Mouse (Mus musculus) right cerebral cortex, postnatal 14 days (tissue): ENCODE measurements around the gene Sos1.
"Not testable (repeated sequence)": the region's sequence is repeated elsewhere in the genome, so short reads cannot be mapped to it uniquely, and the experiment has no call there.

Experiments used
- DNase-seq: peaks from one replicate; pipeline ENCODE4 v3.0.0; 2022

Sos1 gene

GRCm38 (mm10) chr17:80493891-80494290, 13.6 kb upstream of the Sos1 start:
- DNase-seq, result no peak

GRCm38 (mm10) chr17:80492811-80493210, 12.6 kb upstream of the Sos1 start:
- no peak for DNase-seq

- no peak for DNase-seq
Observed at GRCm38 (mm10) chr17:80492274-80492673, 12.0 kb upstream of the Sos1 start.

- DNase-seq, result no peak
Observed at GRCm38 (mm10) chr17:80490166-80490565, 9.9 kb upstream of the Sos1 start.

- no peak for DNase-seq
Observed at GRCm38 (mm10) chr17:80488918-80489317, 8.7 kb upstream of the Sos1 start.

- no peak for DNase-seq
Observed at GRCm38 (mm10) chr17:80485160-80485559, 4.9 kb upstream of the Sos1 start.

- DNase-seq, result no peak
Observed at GRCm38 (mm10) chr17:80480855-80481224, 587 bp upstream of the Sos1 start.

GRCm38 (mm10) chr17:80479295-80480030, 790 bp downstream of the Sos1 start:
- peak; percentile 53 for DNase-seq

- DNase-seq, result no peak
Observed at GRCm38 (mm10) chr17:80477679-80478078, 2.6 kb downstream of the Sos1 start.

- DNase-seq, result no peak
Observed at GRCm38 (mm10) chr17:80476496-80476895, 3.8 kb downstream of the Sos1 start.

- no peak for DNase-seq
Observed at GRCm38 (mm10) chr17:80471056-80471802, 9.0 kb downstream of the Sos1 start.

GRCm38 (mm10) chr17:80468417-80468894, 11.8 kb downstream of the Sos1 start:
- DNase-seq, result not testable (repeated sequence)

GRCm38 (mm10) chr17:80460258-80460657, 20.0 kb downstream of the Sos1 start:
- DNase-seq, result no peak

- DNase-seq, result no peak
Observed at GRCm38 (mm10) chr17:80455648-80456047, 24.6 kb downstream of the Sos1 start.

GRCm38 (mm10) chr17:80450426-80451030, 29.7 kb downstream of the Sos1 start:
- no peak for DNase-seq

- DNase-seq, result no peak
Observed at GRCm38 (mm10) chr17:80446470-80446869, 33.8 kb downstream of the Sos1 start.

GRCm38 (mm10) chr17:80445433-80445832, 34.8 kb downstream of the Sos1 start:
- no peak for DNase-seq

- DNase-seq, result no peak
Observed at GRCm38 (mm10) chr17:80435680-80436079, 44.6 kb downstream of the Sos1 start.

- DNase-seq, result no peak
Observed at GRCm38 (mm10) chr17:80434430-80434829, 45.8 kb downstream of the Sos1 start.

- DNase-seq, result no peak
Observed at GRCm38 (mm10) chr17:80431997-80432396, 48.3 kb downstream of the Sos1 start.

GRCm38 (mm10) chr17:80427966-80428365, 52.3 kb downstream of the Sos1 start:
- no peak for DNase-seq

GRCm38 (mm10) chr17:80426901-80427300, 53.4 kb downstream of the Sos1 start:
- DNase-seq, result peak; percentile 15

GRCm38 (mm10) chr17:80426171-80426570, 54.1 kb downstream of the Sos1 start:
- DNase-seq, result peak; percentile 36

- no peak for DNase-seq
Observed at GRCm38 (mm10) chr17:80420998-80421397, 59.3 kb downstream of the Sos1 start.
